Mouse (Mus musculus): Measurements from ENCODE around the gene Zfp385c. TPM values are rescaled to one million over a fixed set of nuclear protein-coding genes. Genes with fewer than 3 reads are reported as not detected.

Gene Zfp385c
- polyA plus RNA-seq, 1 experiment from 2014 or later, result 1.7 TPM

DNA sequence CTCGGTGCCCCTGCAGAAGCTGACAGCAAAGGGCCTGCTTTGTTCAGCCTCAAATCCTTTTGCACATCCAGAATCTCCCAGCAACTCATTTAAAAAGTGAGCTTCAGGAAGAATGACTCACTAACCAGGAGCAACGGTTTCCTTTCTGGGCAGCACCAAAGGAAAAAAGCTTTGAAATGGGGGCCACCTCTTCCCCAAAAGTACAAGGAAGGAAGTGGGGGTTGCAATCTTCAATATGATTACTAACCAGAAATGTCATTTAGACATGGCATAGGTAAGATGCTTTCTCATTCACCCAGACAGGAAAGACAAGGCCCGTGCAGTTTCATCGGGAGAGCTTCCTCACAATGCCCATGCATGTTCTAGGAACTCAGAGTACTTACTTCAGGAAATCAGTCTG is 29.0 kb upstream of the Zfp385c start:
- no peak overlapping the region for H3K9ac ChIP-seq (ENCODE audit: low read depth, low read length)
- no peaks in the 10 kb centered on the region for H3K9me3 ChIP-seq (ENCODE audit: control insufficient read depth, low read length)
- WGBS, result 66% methylated on average over 4 of the region's 4 CpGs
- H3K36me3 ChIP-seq (ENCODE audit: control insufficient read depth, insufficient read depth, low read length), result peaks cover 36% of the 10 kb centered on the region
- ATAC-seq (ENCODE audit: low read depth) (no peak), DNase-seq (ENCODE audit: low spot score) (no peak)
- H3K4me3 ChIP-seq (ENCODE audit: low read depth, low read length), result no peak overlapping the region
- no peak overlapping the region for H3K4me2 ChIP-seq (ENCODE audit: low read depth, low read length)
- peak overlapping the region; percentile 44; the same call in 1 of the 2 replicates for H3K27ac ChIP-seq (replicated peaks; ENCODE audit: low read depth, low read length)
- H3K27me3 ChIP-seq (replicated peaks; ENCODE audit: control insufficient read depth, insufficient read depth, low read length), result no peaks in the 10 kb centered on the region
- peaks cover 7% of the 10 kb centered on the region; the same call in 1 of the 2 replicates for H3K4me1 ChIP-seq (ENCODE audit: control insufficient read depth, insufficient read depth, low read length)

DNA sequence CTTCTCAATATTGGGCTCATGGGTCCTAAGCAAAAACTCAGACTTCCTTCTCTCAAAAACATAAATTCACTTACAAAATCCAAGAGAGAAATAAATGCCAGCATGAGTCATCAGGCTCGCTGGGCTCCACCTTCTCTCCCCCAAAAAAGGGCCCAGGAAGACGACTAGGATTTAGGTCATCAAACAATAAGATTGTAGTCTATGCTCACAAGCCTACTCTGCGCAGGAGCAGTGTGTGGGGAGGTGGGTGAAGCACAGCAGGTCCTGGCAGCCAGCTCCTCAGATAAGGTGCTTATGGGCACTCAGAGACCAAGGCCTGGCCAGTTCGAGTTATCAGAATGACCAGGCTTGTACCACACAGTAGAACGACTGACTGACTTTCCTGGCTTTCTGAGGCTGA is 28.1 kb upstream of the Zfp385c start:
- 68% methylated on average over 5 of the region's 5 CpGs for WGBS
- Histone ChIP-seq H3K9ac (ENCODE audit: low read depth, low read length) (no peak overlapping the region), H3K4me2 (ENCODE audit: low read depth, low read length) (no peak overlapping the region), H3K36me3 (ENCODE audit: control insufficient read depth, insufficient read depth, low read length) (peaks cover 45% of the 10 kb centered on the region), H3K27ac (replicated peaks; ENCODE audit: low read depth, low read length) (no peak overlapping the region), H3K27me3 (replicated peaks; ENCODE audit: control insufficient read depth, insufficient read depth, low read length) (no peaks in the 10 kb centered on the region), H3K4me1 (ENCODE audit: control insufficient read depth, insufficient read depth, low read length) (peaks cover 6% of the 10 kb centered on the region; the same call in 1 of the 2 replicates), H3K4me3 (ENCODE audit: low read depth, low read length) (no peak overlapping the region), H3K9me3 (ENCODE audit: control insufficient read depth, low read length) (no peaks in the 10 kb centered on the region)
- no peak for ATAC-seq (ENCODE audit: low read depth)
- DNase-seq (ENCODE audit: low spot score), result no peak

DNA sequence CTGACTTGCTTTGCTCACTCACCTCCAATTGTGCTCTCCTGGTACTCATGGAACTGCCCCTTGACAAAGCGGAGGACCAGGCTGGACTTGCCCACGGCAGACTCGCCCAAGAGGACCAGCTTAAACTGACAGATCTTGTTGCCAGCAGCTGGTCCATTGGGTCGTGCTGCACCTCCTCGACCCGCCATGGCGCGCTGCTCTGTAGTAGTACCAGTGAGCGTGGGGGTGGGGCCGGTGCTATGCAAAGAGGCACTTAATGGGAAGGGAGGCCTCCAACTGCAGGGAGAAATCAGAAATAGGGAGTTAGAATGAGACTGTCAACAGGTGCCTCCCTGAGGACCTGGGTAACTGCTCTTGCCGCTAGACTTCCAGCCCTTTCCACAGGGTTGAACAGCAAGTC is 27.6 kb upstream of the Zfp385c start:
- 78% methylated on average over 11 of the region's 11 CpGs for WGBS
- Histone ChIP-seq H3K4me3 (ENCODE audit: low read depth, low read length) (no peak overlapping the region), H3K36me3 (ENCODE audit: control insufficient read depth, insufficient read depth, low read length) (peaks cover 47% of the 10 kb centered on the region), H3K27ac (replicated peaks; ENCODE audit: low read depth, low read length) (no peak overlapping the region), H3K9me3 (ENCODE audit: control insufficient read depth, low read length) (no peaks in the 10 kb centered on the region), H3K4me2 (ENCODE audit: low read depth, low read length) (no peak overlapping the region), H3K4me1 (ENCODE audit: control insufficient read depth, insufficient read depth, low read length) (peaks cover 2% of the 10 kb centered on the region; the same call in 1 of the 2 replicates), H3K9ac (ENCODE audit: low read depth, low read length) (no peak overlapping the region), H3K27me3 (replicated peaks; ENCODE audit: control insufficient read depth, insufficient read depth, low read length) (no peaks in the 10 kb centered on the region)
- DNase-seq (ENCODE audit: low spot score), result no peak
- no peak for ATAC-seq (ENCODE audit: low read depth)

DNA sequence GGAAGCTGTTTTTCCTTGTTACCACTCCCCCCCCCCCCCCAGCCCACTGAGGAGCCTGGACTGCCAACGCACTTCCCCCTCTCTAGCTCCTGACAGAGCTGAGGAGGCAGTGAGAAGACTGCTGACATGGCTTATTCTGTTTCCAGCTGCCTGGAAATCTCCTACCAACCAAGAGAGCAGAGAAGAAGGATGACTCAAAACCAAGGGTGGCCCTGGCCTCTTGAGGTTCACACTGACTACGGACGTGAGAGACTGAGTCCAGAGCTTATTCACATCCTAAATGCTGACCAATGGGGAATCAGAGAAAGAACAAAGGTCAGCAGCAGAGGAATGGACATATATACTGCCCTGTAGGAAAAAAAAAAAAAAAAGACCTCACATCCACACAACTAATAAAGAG is 27.1 kb upstream of the Zfp385c start:
- Histone ChIP-seq H3K9me3 (ENCODE audit: control insufficient read depth, low read length) (no peaks in the 10 kb centered on the region), H3K4me3 (ENCODE audit: low read depth, low read length) (no peak overlapping the region), H3K36me3 (ENCODE audit: control insufficient read depth, insufficient read depth, low read length) (peaks cover 47% of the 10 kb centered on the region), H3K27ac (replicated peaks; ENCODE audit: low read depth, low read length) (no peak overlapping the region; the same call in 1 of the 2 replicates), H3K27me3 (replicated peaks; ENCODE audit: control insufficient read depth, insufficient read depth, low read length) (no peaks in the 10 kb centered on the region), H3K9ac (ENCODE audit: low read depth, low read length) (no peak overlapping the region), H3K4me1 (ENCODE audit: control insufficient read depth, insufficient read depth, low read length) (peaks cover 2% of the 10 kb centered on the region), H3K4me2 (ENCODE audit: low read depth, low read length) (no peak overlapping the region)
- no peak for DNase-seq (ENCODE audit: low spot score)
- 78% methylated on average over 3 of the region's 3 CpGs for WGBS
- no peak for ATAC-seq (ENCODE audit: low read depth)

DNA sequence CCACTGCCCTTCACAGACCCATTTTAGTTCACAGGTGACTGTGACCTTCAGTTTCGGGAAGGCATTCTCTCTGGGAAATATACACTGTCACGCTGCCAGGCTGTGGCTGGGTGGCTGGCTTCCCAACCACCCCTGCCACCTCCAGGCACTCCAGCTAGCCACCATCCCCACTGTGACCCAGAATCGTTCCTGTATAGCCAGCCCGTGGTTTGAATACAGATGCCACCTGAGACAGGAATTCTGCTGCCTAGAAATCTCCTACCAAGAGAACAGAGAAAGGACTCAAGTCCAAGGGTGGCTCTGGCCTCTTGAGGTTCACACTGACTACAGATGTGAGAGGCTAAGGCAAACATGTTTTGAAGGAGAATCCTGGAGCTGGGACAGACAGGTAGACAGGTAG is 26.6 kb upstream of the Zfp385c start:
- Histone ChIP-seq H3K4me1 (ENCODE audit: control insufficient read depth, insufficient read depth, low read length) (peaks cover 6% of the 10 kb centered on the region), H3K9ac (ENCODE audit: low read depth, low read length) (no peak overlapping the region), H3K9me3 (ENCODE audit: control insufficient read depth, low read length) (no peaks in the 10 kb centered on the region), H3K36me3 (ENCODE audit: control insufficient read depth, insufficient read depth, low read length) (peaks cover 47% of the 10 kb centered on the region), H3K4me2 (ENCODE audit: low read depth, low read length) (no peak overlapping the region), H3K4me3 (ENCODE audit: low read depth, low read length) (no peak overlapping the region), H3K27ac (replicated peaks; ENCODE audit: low read depth, low read length) (peak overlapping the region; percentile 44; the same call in 1 of the 2 replicates), H3K27me3 (replicated peaks; ENCODE audit: control insufficient read depth, insufficient read depth, low read length) (no peaks in the 10 kb centered on the region)
- 85% methylated on average over 4 of the region's 4 CpGs for WGBS
- DNase-seq (ENCODE audit: low spot score), result no peak
- ATAC-seq (ENCODE audit: low read depth), result no peak

DNA sequence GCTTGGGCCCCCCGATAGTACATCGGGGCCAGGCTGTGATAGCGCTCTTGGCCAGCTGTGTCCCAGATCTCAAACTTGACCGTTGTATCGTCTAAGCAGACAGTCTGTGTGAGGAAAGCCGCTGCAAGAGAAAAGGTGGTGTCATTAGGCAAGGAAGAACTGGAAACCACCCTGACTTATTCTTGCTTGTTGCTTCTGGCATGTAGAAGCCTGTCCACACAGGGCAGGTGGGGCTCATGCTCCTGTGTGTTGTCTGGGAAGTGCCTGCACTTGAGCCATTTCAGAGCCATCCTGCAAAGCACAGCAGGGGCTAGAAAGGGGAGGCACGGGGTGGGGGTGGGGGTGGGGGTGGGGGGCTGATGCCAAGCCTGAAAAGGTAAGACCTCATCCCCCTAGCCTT is 26.2 kb upstream of the Zfp385c start:
- Histone ChIP-seq H3K36me3 (ENCODE audit: control insufficient read depth, insufficient read depth, low read length) (peaks cover 47% of the 10 kb centered on the region), H3K4me1 (ENCODE audit: control insufficient read depth, insufficient read depth, low read length) (peaks cover 10% of the 10 kb centered on the region), H3K9me3 (ENCODE audit: control insufficient read depth, low read length) (no peaks in the 10 kb centered on the region), H3K27me3 (replicated peaks; ENCODE audit: control insufficient read depth, insufficient read depth, low read length) (no peaks in the 10 kb centered on the region), H3K4me2 (ENCODE audit: low read depth, low read length) (no peak overlapping the region), H3K9ac (ENCODE audit: low read depth, low read length) (no peak overlapping the region), H3K27ac (replicated peaks; ENCODE audit: low read depth, low read length) (peak overlapping the region; percentile 44; the same call in 1 of the 2 replicates), H3K4me3 (ENCODE audit: low read depth, low read length) (no peak overlapping the region)
- no peak for ATAC-seq (ENCODE audit: low read depth)
- DNase-seq (ENCODE audit: low spot score), result peak; percentile 54
- WGBS, result 87% methylated on average over 7 of the region's 7 CpGs

DNA sequence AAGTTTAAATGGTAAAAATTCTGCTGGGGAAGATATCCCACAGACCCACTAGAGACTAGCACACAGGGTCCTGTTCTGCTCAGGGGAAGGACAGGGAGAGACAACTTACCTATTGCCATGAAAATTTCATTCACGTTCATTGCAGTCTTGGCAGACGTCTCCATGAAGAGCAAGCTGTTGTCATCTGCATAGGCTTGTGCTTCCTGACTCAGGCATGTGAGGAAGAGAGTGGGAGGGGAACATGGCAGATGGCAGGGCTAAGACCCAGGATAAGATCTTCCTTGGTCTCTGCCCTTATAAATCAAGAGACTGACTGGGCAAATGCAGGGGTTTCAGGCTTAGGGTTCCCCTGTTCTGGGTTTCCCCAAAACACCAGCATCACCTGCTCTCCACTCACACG is 24.4 kb upstream of the Zfp385c start:
- ATAC-seq (ENCODE audit: low read depth), result no peak
- 82% methylated on average over 3 of the region's 3 CpGs for WGBS
- DNase-seq (ENCODE audit: low spot score), result no peak
- Histone ChIP-seq H3K4me2 (ENCODE audit: low read depth, low read length) (no peak overlapping the region), H3K27ac (replicated peaks; ENCODE audit: low read depth, low read length) (no peak overlapping the region), H3K9ac (ENCODE audit: low read depth, low read length) (no peak overlapping the region), H3K4me1 (ENCODE audit: control insufficient read depth, insufficient read depth, low read length) (peaks cover 22% of the 10 kb centered on the region), H3K36me3 (ENCODE audit: control insufficient read depth, insufficient read depth, low read length) (peaks cover 47% of the 10 kb centered on the region), H3K4me3 (ENCODE audit: low read depth, low read length) (no peak overlapping the region), H3K9me3 (ENCODE audit: control insufficient read depth, low read length) (no peaks in the 10 kb centered on the region), H3K27me3 (replicated peaks; ENCODE audit: control insufficient read depth, insufficient read depth, low read length) (no peaks in the 10 kb centered on the region)

DNA sequence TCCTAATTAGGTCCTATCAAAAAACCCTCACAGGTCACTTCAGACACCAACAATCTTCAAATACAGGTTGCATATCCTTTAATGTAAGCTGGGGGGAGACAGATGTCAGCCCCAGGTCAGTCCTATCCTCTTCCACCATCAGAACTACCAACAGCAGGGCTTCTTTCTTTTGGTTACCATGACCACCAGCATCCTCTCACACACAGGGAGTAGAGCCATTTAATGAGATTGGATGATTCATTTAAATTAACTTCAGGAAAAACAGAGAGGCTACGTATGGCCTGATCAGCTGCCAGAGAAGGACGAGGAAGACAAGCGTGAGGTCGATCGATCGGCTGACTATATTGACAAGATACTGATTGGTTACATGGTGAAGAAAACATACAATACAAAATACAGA is 22.7 kb upstream of the Zfp385c start:
- ATAC-seq (ENCODE audit: low read depth) (no peak), DNase-seq (ENCODE audit: low spot score) (no peak)
- Histone ChIP-seq H3K27me3 (replicated peaks; ENCODE audit: control insufficient read depth, insufficient read depth, low read length) (no peaks in the 10 kb centered on the region), H3K27ac (replicated peaks; ENCODE audit: low read depth, low read length) (no peak overlapping the region), H3K36me3 (ENCODE audit: control insufficient read depth, insufficient read depth, low read length) (peaks cover 54% of the 10 kb centered on the region), H3K4me2 (ENCODE audit: low read depth, low read length) (no peak overlapping the region), H3K9me3 (ENCODE audit: control insufficient read depth, low read length) (no peaks in the 10 kb centered on the region), H3K4me1 (ENCODE audit: control insufficient read depth, insufficient read depth, low read length) (peaks cover 26% of the 10 kb centered on the region), H3K9ac (ENCODE audit: low read depth, low read length) (no peak overlapping the region), H3K4me3 (ENCODE audit: low read depth, low read length) (no peak overlapping the region)
- 87% methylated on average over 6 of the region's 6 CpGs for WGBS

DNA sequence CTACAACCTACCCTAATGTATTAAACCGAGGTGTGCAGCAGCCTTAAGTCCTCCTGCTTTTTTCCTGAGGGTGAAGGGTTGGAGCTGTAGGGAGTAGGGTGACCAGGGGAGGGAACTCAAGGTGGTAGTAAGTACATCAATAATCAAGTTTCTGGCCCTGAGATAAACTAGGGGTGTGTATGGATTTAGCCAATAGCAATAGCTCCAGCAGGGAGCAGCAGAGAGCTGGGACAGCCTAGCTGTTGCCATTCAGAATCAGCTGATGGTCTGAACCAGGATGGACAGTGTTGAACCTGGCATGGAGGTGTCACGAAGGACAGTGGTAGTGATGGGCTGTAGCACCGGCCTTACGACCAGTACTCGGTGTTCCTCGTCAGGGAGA is 22.3 kb upstream of the Zfp385c start:
- Histone ChIP-seq H3K4me3 (ENCODE audit: low read depth, low read length) (peak overlapping the region; percentile 23; the same call in 1 of the 2 replicates), H3K27ac (replicated peaks; ENCODE audit: low read depth, low read length) (peak overlapping the region; percentile 22), H3K27me3 (replicated peaks; ENCODE audit: control insufficient read depth, insufficient read depth, low read length) (no peaks in the 10 kb centered on the region), H3K36me3 (ENCODE audit: control insufficient read depth, insufficient read depth, low read length) (peaks cover 54% of the 10 kb centered on the region), H3K9me3 (ENCODE audit: control insufficient read depth, low read length) (no peaks in the 10 kb centered on the region), H3K9ac (ENCODE audit: low read depth, low read length) (peak overlapping the region; percentile 59), H3K4me2 (ENCODE audit: low read depth, low read length) (peak overlapping the region; percentile 50), H3K4me1 (ENCODE audit: control insufficient read depth, insufficient read depth, low read length) (peaks cover 26% of the 10 kb centered on the region)
- DNase-seq (ENCODE audit: low spot score) (peak; percentile 85), ATAC-seq (ENCODE audit: low read depth) (0 out of 2 replicates have a peak, but pooled peaks have one; percentile 20)
- 45% methylated on average over 6 of the region's 6 CpGs for WGBS

Measured in embryonic facial prominence, embryonic 14.5 days (tissue).